Mouse (Mus musculus): ENCODE results near the gene Ndufa1. TPM values are rescaled to one million over a fixed set of nuclear protein-coding genes. Genes with fewer than 3 reads are reported as not detected.
"Not testable (repeated sequence)": the region's sequence is repeated elsewhere in the genome, so short reads cannot be mapped to it uniquely, and the experiment has no call there.

The Ndufa1 gene
- 253 and 320 TPM in 2 replicates for polyA plus RNA-seq (2012; rRNA removed)

GRCm38 (mm10) chrX:37191105-37191743, at the start of gene Ndufa1, which contains the start of gene Rnf113a1:
Gene Ndufa1 (minus strand): TSS chrX:37191163.
Gene Rnf113a1 (plus strand): TSS chrX:37191245.
- DNase-seq (ENCODE audit: low read depth, low spot score): peak; percentile 35
- 18% methylated on average over 63 of the region's 63 CpGs for WGBS

GRCm38 (mm10) chrX:37222158-37222557, 31.2 kb upstream of the Ndufa1 start, which contains the start of gene Rhox1:
Gene Rhox1 (minus strand): TSS chrX:37222258.
- not testable (repeated sequence) for DNase-seq (ENCODE audit: low read depth, low spot score)
- 68% methylated on average over 1 of the region's 1 CpGs for WGBS

- no peak for DNase-seq (ENCODE audit: low read depth, low spot score)
- WGBS: 87% methylated on average over 10 of the region's 10 CpGs
Measured at GRCm38 (mm10) chrX:37210941-37211340, 20.0 kb upstream of the Ndufa1 start, which contains the start of gene Gm9. Gene Gm9 (minus strand): TSS chrX:37211041.

GRCm38 (mm10) chrX:37198676-37199075, 7.7 kb upstream of the Ndufa1 start:
- 59% methylated on average over 8 of the region's 8 CpGs for WGBS

GRCm38 (mm10) chrX:37191744-37192379, 899 bp upstream of the Ndufa1 start:
- DNase-seq (ENCODE audit: low read depth, low spot score): no peak
- 25% methylated on average over 28 of the region's 28 CpGs for WGBS

More at GRCm38 (mm10) chrX:37198676-37199075, 7.7 kb upstream of the Ndufa1 start:
- no peak for DNase-seq (ENCODE audit: low read depth, low spot score)

- 16% methylated on average over 20 of the region's 20 CpGs for WGBS
- DNase-seq (ENCODE audit: low read depth, low spot score): no peak
Measured at GRCm38 (mm10) chrX:37190755-37191104, 233 bp downstream of the Ndufa1 start.

GRCm38 (mm10) chrX:37184401-37184800, 6.6 kb downstream of the Ndufa1 start:
- not testable (repeated sequence) for DNase-seq (ENCODE audit: low read depth, low spot score)
- WGBS: 55% methylated on average over 8 of the region's 8 CpGs

GRCm38 (mm10) chrX:37168742-37169141, 22.2 kb downstream of the Ndufa1 start, which contains the start of gene Akap14:
Gene Akap14 (minus strand): TSS chrX:37168842.
- WGBS: 48% methylated on average over 5 of the region's 5 CpGs
- DNase-seq (ENCODE audit: low read depth, low spot score): no peak

- DNase-seq (ENCODE audit: low read depth, low spot score): peak; percentile 13
- 16% methylated on average over 3 of the region's 3 CpGs for WGBS
Measured at GRCm38 (mm10) chrX:37167085-37167484, 23.9 kb downstream of the Ndufa1 start.

GRCm38 (mm10) chrX:37163115-37163514, 27.8 kb downstream of the Ndufa1 start:
- WGBS: 75% methylated on average over 18 of the region's 18 CpGs
- DNase-seq (ENCODE audit: low read depth, low spot score): no peak

- DNase-seq (ENCODE audit: low read depth, low spot score): no peak
- 64% methylated on average over 10 of the region's 10 CpGs for WGBS
Measured at GRCm38 (mm10) chrX:37161169-37161568, 29.8 kb downstream of the Ndufa1 start.

GRCm38 (mm10) chrX:37157839-37158238, 33.1 kb downstream of the Ndufa1 start:
- no peak for DNase-seq (ENCODE audit: low read depth, low spot score)
- 60% methylated on average over 4 of the region's 4 CpGs for WGBS

GRCm38 (mm10) chrX:37144954-37145353, 46.0 kb downstream of the Ndufa1 start:
- 96% methylated on average over 2 of the region's 2 CpGs for WGBS
- DNase-seq (ENCODE audit: low read depth, low spot score): no peak

- WGBS: no CpG with 5 or more reads among the region's 4 CpGs
- DNase-seq (ENCODE audit: low read depth, low spot score): not testable (repeated sequence)
Measured at GRCm38 (mm10) chrX:37144498-37144897, 46.5 kb downstream of the Ndufa1 start.

GRCm38 (mm10) chrX:37141732-37142131, 49.2 kb downstream of the Ndufa1 start:
- 90% methylated on average over 3 of the region's 3 CpGs for WGBS
- no peak for DNase-seq (ENCODE audit: low read depth, low spot score)

Other genes with a start within 250 kb of the Ndufa1 start
- 4.9 and 12.1 TPM in 2 replicates for gene Sept6, start 199.4 kb downstream of the Ndufa1 start, polyA plus RNA-seq (2012; rRNA removed)
- gene Sowahd, start 142.3 kb downstream of the Ndufa1 start, polyA plus RNA-seq (2012; rRNA removed): 0.18 TPM in 1 of 2 replicates, not detected in the other
- 104 and 119 TPM in 2 replicates for gene Rpl39, start 105.8 kb downstream of the Ndufa1 start, polyA plus RNA-seq (2012; rRNA removed)
- gene Upf3b, start 80.8 kb downstream of the Ndufa1 start, polyA plus RNA-seq (2012; rRNA removed): 2.0 and 3.3 TPM in 2 replicates
- 1.1 and 1.7 TPM in 2 replicates for gene Nkap, start 64.4 kb downstream of the Ndufa1 start, polyA plus RNA-seq (2012; rRNA removed)
- not detected in 2 replicates for gene Akap14, start 22.3 kb downstream of the Ndufa1 start, polyA plus RNA-seq (2012; rRNA removed)
- gene Rnf113a1, start 82 bp upstream of the Ndufa1 start, polyA plus RNA-seq (2012; rRNA removed): 2.8 and 3.3 TPM in 2 replicates
- not detected in 2 replicates for gene Gm9, start 19.9 kb upstream of the Ndufa1 start, polyA plus RNA-seq (2012; rRNA removed)
- not detected in 2 replicates for gene Rhox1, start 31.1 kb upstream of the Ndufa1 start, polyA plus RNA-seq (2012; rRNA removed)
- not detected in 2 replicates for gene Rhox2a, start 53.8 kb upstream of the Ndufa1 start, polyA plus RNA-seq (2012; rRNA removed)
- not detected in 2 replicates for gene Rhox3a, start 58.8 kb upstream of the Ndufa1 start, polyA plus RNA-seq (2012; rRNA removed)
- not detected in 2 replicates for gene Rhox4a, start 74.2 kb upstream of the Ndufa1 start, polyA plus RNA-seq (2012; rRNA removed)
- gene Rhox3a2, start 188.9 kb upstream of the Ndufa1 start, polyA plus RNA-seq (2012; rRNA removed): not detected in 2 replicates
- not detected in 2 replicates for gene Rhox4a2, start 199.7 kb upstream of the Ndufa1 start, polyA plus RNA-seq (2012; rRNA removed)
- not detected in 2 replicates for gene Rhox2b, start 220.9 kb upstream of the Ndufa1 start, polyA plus RNA-seq (2012; rRNA removed)
- gene Rhox4b, start 241.3 kb upstream of the Ndufa1 start, polyA plus RNA-seq (2012; rRNA removed): not detected in 2 replicates

All from large intestine, adult 2 months (tissue).